Mouse (Mus musculus) intestine, embryonic 16.5 days (tissue): ENCODE measurements around the gene Trpv1. TPM values are rescaled to one million over a fixed set of nuclear protein-coding genes. Genes with fewer than 3 reads are reported as not detected.

Source experiments
- ATAC-seq: fragments of 200-750 bp; cut with Nextera tagmentation; 2 replicates; pipeline ENCODE4 v1.8.0; 2017; ENCODE audit warnings: moderate TSS enrichment, moderate library complexity
- H3K27ac ChIP-seq: fragments of 300-500 bp; sonication (generic); 2 replicates; pipeline ENCODE4 v1.5.1; 2014; ENCODE audit warnings: mild to moderate bottlenecking, low read length
- H3K27me3 ChIP-seq: fragments of 300-500 bp; sonication (generic); replicated peaks from 2 replicates; pipeline ENCODE4 v1.6.1; 2014; ENCODE audit warnings: low read length, control low read depth, mixed read lengths; ENCODE audit not compliant: control insufficient read depth, insufficient read depth
- H3K36me3 ChIP-seq: fragments of 300-500 bp; sonication (generic); 2 replicates; pipeline ENCODE4 v1.6.1; 2014; ENCODE audit warnings: low read length, control low read depth; ENCODE audit not compliant: control insufficient read depth, insufficient read depth
- H3K4me1 ChIP-seq: fragments of 300-500 bp; sonication (generic); 2 replicates; pipeline ENCODE4 v1.6.1; 2014; ENCODE audit warnings: low read length, control low read depth, mixed read lengths; ENCODE audit not compliant: control insufficient read depth, insufficient read depth
- H3K4me2 ChIP-seq: fragments of 300-500 bp; sonication (generic); 2 replicates; pipeline ENCODE4 v1.6.1; 2014; ENCODE audit warnings: low read depth, low read length, control low read depth
- H3K4me3 ChIP-seq: fragments of 300-500 bp; sonication (generic); 2 replicates; pipeline ENCODE4 v1.5.1; 2014; ENCODE audit warnings: mild to moderate bottlenecking, low read length
- H3K9ac ChIP-seq: fragments of 300-500 bp; sonication (generic); 2 replicates; pipeline ENCODE4 v1.6.1; 2014; ENCODE audit warnings: low read depth, low read length
- H3K9me3 ChIP-seq: fragments of 300-500 bp; sonication (generic); 2 replicates; pipeline ENCODE4 v1.6.1; 2016; ENCODE audit warnings: low read length, control low read depth; ENCODE audit not compliant: control insufficient read depth
- WGBS: fragments of 180-500 bp; shearing (Covaris S2); extraction: QIAGEN DNeasy Blood & Tissue Kit; methylation state at CpG from one replicate; pipeline ENCODE4 v1.1.7; 2014; 5-methylcytosine and 5-hydroxymethylcytosine counted together
- polyA plus RNA-seq: library from polyadenylated mRNA; unstranded; fragments of >200 nt; fragmentation: Nextera tagmentation; extraction: Ambion mirVana; gene quantifications from 2 replicates; pipeline ENCODE4 v1.2.1, GENCODE M21; 2015

The Trpv1 gene
- 0.12 TPM in 2 replicates for polyA plus RNA-seq

DNA sequence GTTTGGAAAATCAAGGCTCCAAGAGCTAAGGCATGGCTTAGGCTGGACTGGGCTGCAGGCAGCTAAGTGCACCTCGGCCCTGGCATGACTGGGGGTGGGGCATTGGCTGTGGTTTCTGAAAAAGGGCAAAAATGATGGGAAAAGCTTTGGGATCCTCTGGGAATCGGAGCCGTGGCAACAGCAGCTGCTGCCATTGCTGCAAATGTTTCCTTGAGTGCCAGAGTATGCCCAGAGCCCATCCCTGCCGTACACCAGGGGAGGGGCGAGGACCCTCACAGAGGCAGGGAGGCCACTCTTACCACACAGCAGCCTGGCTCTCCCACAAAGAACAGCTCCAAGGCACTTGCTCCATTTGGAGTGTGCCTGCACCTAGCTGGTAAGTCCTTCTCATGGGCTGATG lies at the start of gene Trpv1:
Trpv1 (plus strand) TSS at position 301 of the 400 bp plus-strand sequence.
- no peak within 1 kb of the TSS for H3K27ac ChIP-seq
- WGBS: 83% methylated on average over 5 of the region's 5 CpGs
- no peak within 1 kb of the TSS for H3K4me3 ChIP-seq
- no peak for ATAC-seq
- 0 out of 2 replicates have a peak, but pooled peaks cover 2% of the 10 kb centered on the region for H3K27me3 ChIP-seq
- no peak within 1 kb of the TSS for H3K4me2 ChIP-seq
- H3K36me3 ChIP-seq: no peaks in the 10 kb centered on the region
- H3K9ac ChIP-seq: no peak within 1 kb of the TSS
- no peaks in the 10 kb centered on the region for H3K9me3 ChIP-seq
- peaks cover 5% of the 10 kb centered on the region; the same call in 1 of the 2 replicates for H3K4me1 ChIP-seq

- no peaks in the 10 kb centered on the region for H3K27me3 ChIP-seq
- WGBS: 91% methylated on average over 10 of the region's 10 CpGs
- no peak overlapping the region for H3K4me2 ChIP-seq
- no peak for ATAC-seq
- no peaks in the 10 kb centered on the region for H3K9me3 ChIP-seq
- H3K4me1 ChIP-seq: no peaks in the 10 kb centered on the region
- no peak overlapping the region for H3K4me3 ChIP-seq
- H3K27ac ChIP-seq: no peak overlapping the region
- H3K9ac ChIP-seq: no peak overlapping the region
- H3K36me3 ChIP-seq: no peaks in the 10 kb centered on the region; the same call in 1 of the 2 replicates
Measured at GRCm38 (mm10) chr11:73185872-73186615, 48.0 kb upstream of the Trpv1 start.

GRCm38 (mm10) chr11:73187231-73187630 lies 46.9 kb upstream of the Trpv1 start:
- H3K36me3 ChIP-seq: no peaks in the 10 kb centered on the region; the same call in 1 of the 2 replicates
- H3K27me3 ChIP-seq: no peaks in the 10 kb centered on the region
- no peak overlapping the region for H3K4me3 ChIP-seq
- H3K9me3 ChIP-seq: no peaks in the 10 kb centered on the region
- no peak for ATAC-seq
- WGBS: 87% methylated on average over 6 of the region's 6 CpGs
- no peak overlapping the region for H3K27ac ChIP-seq
- H3K4me1 ChIP-seq: no peaks in the 10 kb centered on the region
- H3K4me2 ChIP-seq: no peak overlapping the region
- H3K9ac ChIP-seq: no peak overlapping the region

DNA sequence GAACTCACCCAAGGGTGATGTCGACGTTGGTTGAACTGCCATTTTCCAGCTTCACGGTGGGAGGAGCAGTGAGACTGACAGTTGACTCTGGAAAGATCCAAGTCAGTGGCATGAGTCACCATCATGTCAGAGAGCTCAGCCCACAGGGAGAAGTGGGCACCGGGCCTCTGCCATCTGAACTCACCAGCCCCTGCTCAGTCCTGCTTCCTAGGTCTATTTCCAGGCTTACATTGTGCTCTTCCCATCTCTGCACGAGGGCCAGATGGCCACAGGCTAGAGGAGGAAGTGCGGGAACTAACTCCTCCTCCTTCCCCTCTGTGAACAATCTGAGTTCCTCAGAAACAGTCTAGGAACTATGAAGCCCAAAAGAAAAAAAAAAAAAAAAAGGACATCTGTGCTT lies 41.0 kb upstream of the Trpv1 start:
- Histone ChIP-seq H3K4me3 (no peak overlapping the region), H3K27ac (no peak overlapping the region), H3K9ac (no peak overlapping the region), H3K27me3 (no peaks in the 10 kb centered on the region), H3K36me3 (no peaks in the 10 kb centered on the region), H3K4me1 (peaks cover 3% of the 10 kb centered on the region; the same call in 1 of the 2 replicates), H3K4me2 (no peak overlapping the region), H3K9me3 (no peaks in the 10 kb centered on the region)
- no peak for ATAC-seq
- 73% methylated on average over 6 of the region's 6 CpGs for WGBS

- Histone ChIP-seq H3K27me3 (no peaks in the 10 kb centered on the region), H3K4me2 (no peak overlapping the region), H3K4me3 (no peak overlapping the region), H3K9me3 (no peaks in the 10 kb centered on the region), H3K4me1 (peaks cover 7% of the 10 kb centered on the region), H3K9ac (no peak overlapping the region), H3K27ac (no peak overlapping the region), H3K36me3 (no peaks in the 10 kb centered on the region)
- WGBS: 81% methylated on average over 2 of the region's 2 CpGs
- no peak for ATAC-seq
Measured at GRCm38 (mm10) chr11:73194444-73194843, 39.6 kb upstream of the Trpv1 start.

GRCm38 (mm10) chr11:73198190-73198589 lies 35.9 kb upstream of the Trpv1 start:
- no peaks in the 10 kb centered on the region for H3K36me3 ChIP-seq
- peaks cover 14% of the 10 kb centered on the region for H3K4me1 ChIP-seq
- H3K4me2 ChIP-seq: peak overlapping the region; percentile 88
- H3K27me3 ChIP-seq: no peaks in the 10 kb centered on the region
- H3K9me3 ChIP-seq: no peaks in the 10 kb centered on the region
- 0% methylated on average over 1 of the region's 1 CpGs for WGBS
- no peak overlapping the region for H3K27ac ChIP-seq
- ATAC-seq: no peak
- H3K4me3 ChIP-seq: peak overlapping the region; percentile 88
- peak overlapping the region; percentile 85 for H3K9ac ChIP-seq

DNA sequence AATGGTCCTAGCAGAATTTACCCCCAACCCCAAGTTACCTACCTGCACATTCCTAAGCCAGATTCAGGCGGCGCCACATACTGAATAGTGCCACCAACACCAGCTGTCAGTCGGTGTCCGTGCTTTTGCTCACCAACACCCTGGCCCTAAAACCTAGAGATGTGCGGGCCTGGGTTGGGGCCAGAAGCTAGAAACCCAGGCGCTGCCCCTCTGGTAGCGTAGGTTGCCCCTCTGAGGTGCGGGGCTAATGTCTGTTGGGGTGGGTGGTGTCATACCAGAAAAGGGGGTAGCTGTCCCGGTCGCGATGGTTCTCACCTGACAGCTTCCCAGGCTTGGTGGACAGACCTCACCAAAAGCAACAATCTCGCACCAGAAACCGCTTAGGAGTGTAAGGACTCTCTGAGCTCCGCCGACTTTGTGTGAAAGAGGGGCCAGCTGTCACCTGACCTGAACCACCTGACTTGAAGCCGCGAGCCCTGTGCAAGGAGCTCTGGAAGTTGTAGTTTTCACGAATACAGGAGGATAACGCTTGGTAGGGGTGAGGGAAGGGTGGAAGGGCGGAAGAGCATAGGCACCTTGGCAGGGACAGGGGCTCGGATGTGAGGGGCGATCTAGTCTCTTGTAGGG lies 35.4 kb upstream of the Trpv1 start, which contains the start of gene Ctns:
Ctns (minus strand) TSS at position 440 of the 627 bp plus-strand sequence.
- ATAC-seq: peak; percentile 98
- WGBS: under 1% methylated on average over 22 of the region's 22 CpGs
- peaks cover 14% of the 10 kb centered on the region for H3K4me1 ChIP-seq
- peak within 1 kb of the TSS; percentile 85 for H3K27ac ChIP-seq
- H3K4me3 ChIP-seq: peak within 1 kb of the TSS; percentile 88
- no peaks in the 10 kb centered on the region for H3K36me3 ChIP-seq
- no peaks in the 10 kb centered on the region for H3K27me3 ChIP-seq
- peak within 1 kb of the TSS; percentile 92 for H3K4me2 ChIP-seq
- H3K9me3 ChIP-seq: no peaks in the 10 kb centered on the region
- peak within 1 kb of the TSS; percentile 85 for H3K9ac ChIP-seq

DNA sequence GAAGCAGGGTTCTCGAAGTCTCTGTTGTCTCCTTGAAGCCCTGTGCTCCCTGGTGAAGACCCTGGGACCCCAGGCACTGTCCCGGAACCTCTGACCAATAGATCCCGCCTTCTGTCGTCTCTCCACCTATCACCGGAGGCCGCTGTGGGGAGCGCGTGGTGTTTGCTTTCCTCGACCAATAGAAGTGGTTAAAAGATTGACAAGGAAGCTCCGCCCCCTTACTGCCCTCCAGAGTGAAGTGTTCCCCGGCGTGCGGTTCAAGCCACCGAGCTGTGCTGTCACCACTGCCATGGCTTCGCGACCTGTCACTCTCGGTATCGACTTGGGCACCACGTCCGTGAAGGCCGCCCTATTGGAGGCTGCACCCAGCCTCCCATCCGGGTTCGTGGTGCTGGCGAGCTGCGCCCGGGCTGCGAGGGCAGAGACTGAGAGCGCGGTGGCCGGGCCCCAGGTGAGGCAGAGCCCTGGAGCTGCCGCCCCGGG lies 34.8 kb upstream of the Trpv1 start, which contains the start of gene Shpk:
Shpk (plus strand) TSS at position 231 of the 483 bp plus-strand sequence.
- H3K4me2 ChIP-seq: peak within 1 kb of the TSS; percentile 92
- H3K4me3 ChIP-seq: peak within 1 kb of the TSS; percentile 88
- peak within 1 kb of the TSS; percentile 85 for H3K27ac ChIP-seq
- WGBS: under 1% methylated on average over 32 of the region's 32 CpGs
- no peaks in the 10 kb centered on the region for H3K9me3 ChIP-seq
- ATAC-seq: peak; percentile 98
- peaks cover 14% of the 10 kb centered on the region for H3K4me1 ChIP-seq
- H3K9ac ChIP-seq: peak within 1 kb of the TSS; percentile 85
- no peaks in the 10 kb centered on the region for H3K27me3 ChIP-seq
- H3K36me3 ChIP-seq: no peaks in the 10 kb centered on the region

GRCm38 (mm10) chr11:73199879-73200278 lies 34.2 kb upstream of the Trpv1 start:
- Histone ChIP-seq H3K9ac (peak overlapping the region; percentile 85), H3K27ac (peak overlapping the region; percentile 85)
- WGBS: 4% methylated on average over 12 of the region's 12 CpGs

More at GRCm38 (mm10) chr11:73199879-73200278, 34.2 kb upstream of the Trpv1 start:
- Histone ChIP-seq H3K36me3 (no peaks in the 10 kb centered on the region), H3K27me3 (no peaks in the 10 kb centered on the region), H3K9me3 (no peaks in the 10 kb centered on the region), H3K4me1 (peaks cover 14% of the 10 kb centered on the region), H3K4me2 (peak overlapping the region; percentile 92), H3K4me3 (peak overlapping the region; percentile 88)
- peak; percentile 17 for ATAC-seq
